Comparison of ENCODE assay signal across 16 mouse cellular contexts in genomic region chr13:20076521-20076920, GRCm38 (mm10).
"Had no signal": no experiment of that assay in that cellular context is flagged by ENCODE, and none has a peak within 500 bp of the region (broad histone marks: within the 10 kb centered on the region; RNA-seq: fewer than 3 reads in every experiment).

No protein-coding gene starts in this region.

- DNase-seq: heart, postnatal 10 days; heart, postnatal 14 days; heart, postnatal 36 days; heart, postnatal 4 days; kidney, adult 11 months; kidney, adult 18-20 months; kidney, adult 2 months; kidney, adult 8-10 months; kidney, adult 9 months; kidney, postnatal 10 days; kidney, postnatal 14 days; kidney, postnatal 25 days; kidney, postnatal 36 days; kidney, postnatal 4 days; layer of hippocampus, adult 9-11 months; layer of hippocampus, postnatal 36 days had no signal
